Comparison of ENCODE assay signal across 8 mouse cellular contexts in genomic region chr9:34557846-34558245, GRCm38 (mm10).
A peak's percentile ranks its signal among the peaks of the same experiment; 100 is the strongest.
DNase-seq lines count a peak whose midpoint lies in the region; ATAC-seq lines count a peak whose summit lies in the region.

No protein-coding gene starts in this region.

- peaks cover 30% of the 10 kb centered on the region for H3K27me3 ChIP-seq in forebrain, embryonic 13.5 days
- H3K27me3 ChIP-seq in limb, embryonic 12.5 days: no peaks in the 10 kb centered on the region
- no peaks in the 10 kb centered on the region for H3K27me3 ChIP-seq in intestine, embryonic 16.5 days (replicated peaks; ENCODE audit: control insufficient read depth, insufficient read depth, low read length)

- peaks cover 47% of the 10 kb centered on the region for H3K4me1 ChIP-seq in forebrain, embryonic 13.5 days
- H3K4me1 ChIP-seq in limb, embryonic 12.5 days (replicated peaks): peaks cover 35% of the 10 kb centered on the region
- no peaks in the 10 kb centered on the region for H3K4me1 ChIP-seq in intestine, embryonic 16.5 days (ENCODE audit: control insufficient read depth, insufficient read depth, low read length)

- DNase-seq in right cerebral cortex, postnatal 36 days (ENCODE audit: low spot score in 2 of 2): peak; percentile 16 to 20
- no peak for DNase-seq in right cerebral cortex, adult 2 months (ENCODE audit: low spot score in 2 of 2)
- DNase-seq in thymus, postnatal 14 days: no peak
- DNase-seq in spleen, adult 12 weeks (ENCODE audit: low spot score): no peak
- DNase-seq in lung, postnatal 14 days: no peak

- WGBS in forebrain, embryonic 13.5 days: 11% methylated on average over 5 of the region's 5 CpGs
- 61% methylated on average over 5 of the region's 5 CpGs for WGBS in limb, embryonic 12.5 days
- WGBS in intestine, embryonic 16.5 days: 70% methylated on average over 5 of the region's 5 CpGs

- H3K27ac ChIP-seq in forebrain, embryonic 13.5 days: peak overlapping the region; percentile 61; the same call in 1 of the 2 replicates
- H3K27ac ChIP-seq in limb, embryonic 12.5 days: peak overlapping the region; percentile 79
- no peak overlapping the region for H3K27ac ChIP-seq in intestine, embryonic 16.5 days (ENCODE audit: low read length)

- H3K9ac ChIP-seq in forebrain, embryonic 13.5 days: no peak overlapping the region; the same call in 1 of the 2 replicates
- H3K9ac ChIP-seq in limb, embryonic 12.5 days (replicated peaks): no peak overlapping the region
- no peak overlapping the region for H3K9ac ChIP-seq in intestine, embryonic 16.5 days (ENCODE audit: low read depth, low read length)

- no peak overlapping the region for H3K4me3 ChIP-seq in forebrain, embryonic 13.5 days
- H3K4me3 ChIP-seq in limb, embryonic 12.5 days (replicated peaks): no peak overlapping the region
- no peak overlapping the region for H3K4me3 ChIP-seq in intestine, embryonic 16.5 days (ENCODE audit: low read length)

- no peaks in the 10 kb centered on the region for H3K9me3 ChIP-seq in forebrain, embryonic 13.5 days (replicated peaks)
- no peaks in the 10 kb centered on the region for H3K9me3 ChIP-seq in limb, embryonic 12.5 days
- H3K9me3 ChIP-seq in intestine, embryonic 16.5 days (ENCODE audit: control insufficient read depth, low read length): no peaks in the 10 kb centered on the region

- peak overlapping the region; percentile 28 for H3K4me2 ChIP-seq in forebrain, embryonic 13.5 days
- H3K4me2 ChIP-seq in limb, embryonic 12.5 days: peak overlapping the region; percentile 31
- no peak overlapping the region for H3K4me2 ChIP-seq in intestine, embryonic 16.5 days (ENCODE audit: low read depth, low read length)

- peak; percentile 91 for ATAC-seq in forebrain, embryonic 13.5 days
- peak; percentile 82 for ATAC-seq in limb, embryonic 12.5 days (ENCODE audit: insufficient number of reproducible peaks, insufficient read depth, low FRiP score, low TSS enrichment, low read depth)
- ATAC-seq in intestine, embryonic 16.5 days: no peak

- no peaks in the 10 kb centered on the region for H3K36me3 ChIP-seq in forebrain, embryonic 13.5 days (ENCODE audit: poor library complexity, severe bottlenecking)
- no peaks in the 10 kb centered on the region for H3K36me3 ChIP-seq in limb, embryonic 12.5 days
- H3K36me3 ChIP-seq in intestine, embryonic 16.5 days (ENCODE audit: control insufficient read depth, insufficient read depth, low read length): no peaks in the 10 kb centered on the region

Comparison
In these comparisons a context has a peak if more than half of its experiments do, and no peak if none do; other contexts are left out.
1. DNase-seq: peak in right cerebral cortex, postnatal 36 days (2 of 2); none in right cerebral cortex, adult 2 months (0 of 2), thymus, postnatal 14 days (single experiment), spleen, adult 12 weeks (single experiment) and lung, postnatal 14 days (single experiment).